In the genomic region with DNA sequence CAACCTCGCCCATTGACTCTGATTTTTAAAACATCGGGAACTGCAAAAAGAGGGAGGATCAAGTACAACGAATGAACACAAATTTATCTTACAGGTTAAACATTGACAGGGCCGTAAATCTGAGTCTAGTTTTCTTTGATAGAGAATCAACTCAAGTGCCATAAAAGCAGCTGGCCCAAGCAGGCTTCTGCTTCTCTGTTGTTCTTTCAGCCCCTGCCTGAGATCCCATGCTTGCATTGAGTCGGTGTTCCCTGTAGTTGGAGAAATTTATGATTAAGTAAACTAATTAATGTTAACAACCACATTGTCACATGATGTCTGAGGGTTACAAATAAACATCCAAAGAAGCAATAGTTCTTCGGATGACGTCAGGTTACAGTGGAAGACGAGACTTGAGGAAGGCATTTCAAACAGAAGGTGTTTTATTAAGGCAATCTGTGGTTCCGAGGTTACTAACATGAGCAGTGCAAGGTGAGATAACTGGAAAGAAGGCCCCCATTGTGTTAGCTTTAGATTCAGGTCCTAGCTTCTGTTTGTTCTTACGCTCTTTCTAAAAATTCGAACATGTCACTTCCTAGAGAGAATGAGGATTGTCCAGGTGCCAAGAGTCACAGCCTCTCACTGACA, we compare ENCODE assay signal across 26 mouse cellular contexts.
DNase-seq lines count a peak whose midpoint lies in the region; ATAC-seq and TF ChIP-seq lines count a peak whose summit lies in the region.
"Had no signal": no experiment of that assay in that cellular context is flagged by ENCODE, and none has a peak within 500 bp of the region (broad histone marks: within the 10 kb centered on the region; RNA-seq: fewer than 3 reads in every experiment).

No protein-coding gene starts in this region.

- peak; percentile 92 for ATAC-seq in intestine, embryonic 14.5 days (replicated peaks; ENCODE audit: low FRiP score, low TSS enrichment, low read depth)
- ATAC-seq in intestine, postnatal 0 days: peak; percentile 94
- ATAC-seq in inflammation-experienced regulatory T-cells, adult 6 months: no peak
- ATAC-seq: activated CD4-positive, CD25-positive, alpha-beta regulatory T cell, adult 4 months; forebrain, embryonic 14.5 days; forebrain, postnatal 0 days; hindbrain, embryonic 16.5 days had no signal

- H3K27ac ChIP-seq in kidney, adult 2 months (ENCODE audit: insufficient read depth, low read depth, low read length): no peak overlapping the region
- H3K27ac ChIP-seq in intestine, embryonic 14.5 days (ENCODE audit: low read depth): peak overlapping the region; percentile 16; the same call in 1 of the 2 replicates
- peak overlapping the region; percentile 60; the same call in 1 of the 2 replicates for H3K27ac ChIP-seq in intestine, postnatal 0 days (ENCODE audit: low read depth, low read length)
- H3K27ac ChIP-seq: embryonic facial prominence, embryonic 12.5 days; embryonic facial prominence, embryonic 15.5 days; gastrocnemius, adult 2 months; heart, embryonic 15.5 days; hindbrain, embryonic 10.5 days; hindbrain, embryonic 13.5 days had no signal

- TF ChIP-seq POLR2A in kidney, adult 2 months (IDR thresholded peaks at IDR 0.05; ENCODE audit: low read depth, low read length): no peak

- H3K27me3 ChIP-seq in kidney, adult 2 months (replicated peaks; ENCODE audit: control insufficient read depth, insufficient read depth, low read length): no peaks in the 10 kb centered on the region
- H3K27me3 ChIP-seq in intestine, embryonic 14.5 days (replicated peaks; ENCODE audit: control insufficient read depth, insufficient read depth, low read length): no peaks in the 10 kb centered on the region
- no peaks in the 10 kb centered on the region for H3K27me3 ChIP-seq in intestine, postnatal 0 days (replicated peaks; ENCODE audit: control insufficient read depth, insufficient read depth, low read length)
- H3K27me3 ChIP-seq: embryonic facial prominence, embryonic 12.5 days; embryonic facial prominence, embryonic 15.5 days; heart, embryonic 12.5 days; heart, embryonic 15.5 days; hindbrain, embryonic 13.5 days had no signal

- H3K9me3 ChIP-seq in intestine, embryonic 14.5 days (ENCODE audit: control insufficient read depth, low read length): no peaks in the 10 kb centered on the region
- H3K9me3 ChIP-seq in intestine, postnatal 0 days (ENCODE audit: control insufficient read depth): peaks cover 4% of the 10 kb centered on the region; the same call in 1 of the 2 replicates
- H3K9me3 ChIP-seq: embryonic facial prominence, embryonic 12.5 days; embryonic facial prominence, embryonic 15.5 days; heart, embryonic 12.5 days; heart, embryonic 15.5 days; hindbrain, embryonic 10.5 days; hindbrain, embryonic 13.5 days had no signal

- no peaks in the 10 kb centered on the region for H3K36me3 ChIP-seq in kidney, adult 2 months (ENCODE audit: control insufficient read depth, insufficient read depth, low read length)
- no peaks in the 10 kb centered on the region for H3K36me3 ChIP-seq in intestine, embryonic 14.5 days (ENCODE audit: control insufficient read depth, insufficient read depth, low read length)
- H3K36me3 ChIP-seq in intestine, postnatal 0 days (ENCODE audit: control insufficient read depth, insufficient read depth): no peaks in the 10 kb centered on the region
- H3K36me3 ChIP-seq: embryonic facial prominence, embryonic 12.5 days; embryonic facial prominence, embryonic 15.5 days; heart, embryonic 12.5 days; heart, embryonic 15.5 days; hindbrain, embryonic 10.5 days; hindbrain, embryonic 13.5 days had no signal

- 56% methylated on average over 11 of the region's 11 CpGs for WGBS in kidney, adult 2 months
- 54% methylated on average over 11 of the region's 11 CpGs for WGBS in intestine, embryonic 14.5 days
- WGBS in intestine, postnatal 0 days: 35% methylated on average over 11 of the region's 11 CpGs

- no peak overlapping the region for H3K4me3 ChIP-seq in kidney, adult 2 months (ENCODE audit: insufficient read depth, low read depth, low read length)
- no peak overlapping the region for H3K4me3 ChIP-seq in intestine, embryonic 14.5 days (ENCODE audit: low read depth, low read length)
- H3K4me3 ChIP-seq in intestine, postnatal 0 days (ENCODE audit: low read depth, low read length): no peak overlapping the region
- H3K4me3 ChIP-seq: embryonic facial prominence, embryonic 12.5 days; embryonic facial prominence, embryonic 15.5 days; gastrocnemius, adult 2 months; heart, embryonic 12.5 days; heart, embryonic 15.5 days; hindbrain, embryonic 10.5 days; hindbrain, embryonic 13.5 days had no signal

- no peak overlapping the region for H3K4me2 ChIP-seq in intestine, embryonic 14.5 days (ENCODE audit: low read length)
- peak overlapping the region; percentile 44 for H3K4me2 ChIP-seq in intestine, postnatal 0 days (replicated peaks; ENCODE audit: low read depth)
- H3K4me2 ChIP-seq: embryonic facial prominence, embryonic 12.5 days; embryonic facial prominence, embryonic 15.5 days; heart, embryonic 12.5 days; heart, embryonic 15.5 days; hindbrain, embryonic 13.5 days had no signal

- TF ChIP-seq CTCF in kidney, adult 2 months (conservative IDR thresholded peaks at IDR 0.05; ENCODE audit: insufficient read depth, insufficient read length, low read depth, low read length): no peak
- TF ChIP-seq CTCF in intestine, postnatal 0 days (IDR thresholded peaks at IDR 0.05; ENCODE audit: low read depth): no peak

- no peak overlapping the region for H3K9ac ChIP-seq in intestine, embryonic 14.5 days (ENCODE audit: low read length)
- H3K9ac ChIP-seq in intestine, postnatal 0 days (ENCODE audit: low read depth, low read length): no peak overlapping the region
- H3K9ac ChIP-seq: embryonic facial prominence, embryonic 12.5 days; embryonic facial prominence, embryonic 15.5 days; forebrain, postnatal 0 days; heart, embryonic 12.5 days; heart, embryonic 15.5 days; hindbrain, embryonic 13.5 days had no signal

- DNase-seq in kidney, adult 2 months: peak; percentile 4
- DNase-seq in kidney, adult 9 months: no peak
- no peak for DNase-seq in intestine, embryonic 14.5 days (ENCODE audit: low spot score)
- DNase-seq in layer of hippocampus, postnatal 36 days: no peak
- DNase-seq: adrenal gland, adult 8-10 months; adrenal gland, postnatal 25 days; cerebellum, adult 11-12 months; cerebellum, adult 9-10 months; cerebellum, postnatal 14 days; forebrain, postnatal 0 days; gastrocnemius, adult 2 months; gastrocnemius, postnatal 25 days; heart, adult 18-20 months; heart, postnatal 10 days; heart, postnatal 36 days had no signal

- H3K4me1 ChIP-seq in kidney, adult 2 months (ENCODE audit: control insufficient read depth, insufficient read depth, low read length): no peaks in the 10 kb centered on the region
- no peaks in the 10 kb centered on the region for H3K4me1 ChIP-seq in intestine, embryonic 14.5 days (replicated peaks; ENCODE audit: control insufficient read depth, insufficient read depth, low read length)
- H3K4me1 ChIP-seq in intestine, postnatal 0 days (replicated peaks; ENCODE audit: control insufficient read depth, insufficient read depth, low read length): no peaks in the 10 kb centered on the region
- H3K4me1 ChIP-seq: embryonic facial prominence, embryonic 12.5 days; embryonic facial prominence, embryonic 15.5 days; heart, embryonic 12.5 days; heart, embryonic 15.5 days; hindbrain, embryonic 10.5 days; hindbrain, embryonic 13.5 days had no signal
